Mouse (Mus musculus): ENCODE measurements at regions not wholly inside any gene's neighbourhood (a gene's known extent, or its start where the extent isn't known, plus 50 kb on each side); places are given as distances from the start of the nearest gene placed in this dataset.
"Not testable (repeated sequence)": the region's sequence is repeated elsewhere in the genome, so short reads cannot be mapped to it uniquely, and the experiment has no call there.

DNA sequence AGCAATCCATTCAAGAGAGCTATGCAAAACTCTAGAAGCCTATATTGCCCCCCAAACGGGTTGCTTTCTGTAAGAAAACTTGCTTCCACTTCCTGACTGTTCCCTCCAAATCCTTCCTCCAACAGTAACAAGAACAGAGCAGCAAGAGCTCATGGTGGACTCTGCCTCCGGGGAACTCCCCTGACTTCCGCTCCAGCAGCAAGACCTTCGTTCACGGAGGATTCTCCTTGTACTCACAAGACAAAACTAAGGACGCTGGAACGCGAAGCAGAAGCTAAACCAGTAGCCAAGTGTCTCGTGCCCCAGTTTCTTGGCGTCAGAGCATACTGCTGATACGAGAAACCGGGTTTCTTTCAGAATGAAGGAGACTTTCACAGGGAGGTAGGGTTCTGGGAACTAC, 50.7 kb downstream of the H2al2a start:
- no peak for DNase-seq (ENCODE audit: low spot score in 2 of 2)

DNA sequence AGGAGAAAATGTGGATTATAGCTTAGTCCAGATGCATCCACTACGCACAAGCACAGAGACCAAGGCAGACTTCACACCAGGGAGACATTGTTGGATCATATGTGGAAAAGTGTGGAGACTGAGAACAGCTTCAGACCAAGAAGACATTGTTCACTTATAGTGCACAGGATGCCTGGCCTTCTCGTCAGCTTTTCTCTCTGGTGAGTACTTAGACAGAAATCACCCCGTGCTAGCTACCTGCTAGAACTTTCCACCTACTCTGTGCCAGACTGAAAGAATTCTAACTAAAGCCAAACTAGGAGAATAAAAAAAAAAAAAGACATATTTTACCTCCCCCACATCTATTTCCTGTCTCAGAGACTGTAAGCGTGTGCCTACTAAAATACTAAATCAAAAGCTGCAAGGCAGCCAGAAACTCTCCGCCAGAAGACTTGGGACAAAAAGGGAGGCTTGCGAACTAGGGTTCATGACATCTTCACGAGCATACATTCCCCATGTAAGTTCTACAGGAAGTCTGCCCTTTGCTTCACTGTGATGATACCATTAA, 51.3 kb downstream of the H2al2a start:
- DNase-seq (ENCODE audit: low spot score in 2 of 2): no peak

DNA sequence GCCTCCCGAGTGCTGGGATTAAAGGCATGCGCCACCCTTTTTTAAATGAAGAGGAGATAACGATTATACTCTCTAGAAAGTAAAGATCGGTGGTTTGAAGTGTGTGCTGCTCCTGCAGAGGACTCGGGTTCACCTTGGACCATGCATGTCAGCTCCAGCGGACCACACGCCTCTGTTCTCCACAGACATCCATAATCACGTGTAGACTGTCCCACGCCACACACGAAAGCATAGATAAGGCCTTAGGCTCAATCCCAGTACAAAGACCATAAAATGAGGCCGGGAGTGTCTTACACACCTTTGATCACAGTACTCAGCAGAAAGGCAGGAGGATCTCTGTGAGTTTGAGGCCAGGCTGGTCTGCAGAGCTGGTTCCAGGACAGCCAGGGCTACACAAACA, 53.3 kb downstream of the H2al2a start:
- DNase-seq (ENCODE audit: low spot score in 2 of 2): no peak

DNA sequence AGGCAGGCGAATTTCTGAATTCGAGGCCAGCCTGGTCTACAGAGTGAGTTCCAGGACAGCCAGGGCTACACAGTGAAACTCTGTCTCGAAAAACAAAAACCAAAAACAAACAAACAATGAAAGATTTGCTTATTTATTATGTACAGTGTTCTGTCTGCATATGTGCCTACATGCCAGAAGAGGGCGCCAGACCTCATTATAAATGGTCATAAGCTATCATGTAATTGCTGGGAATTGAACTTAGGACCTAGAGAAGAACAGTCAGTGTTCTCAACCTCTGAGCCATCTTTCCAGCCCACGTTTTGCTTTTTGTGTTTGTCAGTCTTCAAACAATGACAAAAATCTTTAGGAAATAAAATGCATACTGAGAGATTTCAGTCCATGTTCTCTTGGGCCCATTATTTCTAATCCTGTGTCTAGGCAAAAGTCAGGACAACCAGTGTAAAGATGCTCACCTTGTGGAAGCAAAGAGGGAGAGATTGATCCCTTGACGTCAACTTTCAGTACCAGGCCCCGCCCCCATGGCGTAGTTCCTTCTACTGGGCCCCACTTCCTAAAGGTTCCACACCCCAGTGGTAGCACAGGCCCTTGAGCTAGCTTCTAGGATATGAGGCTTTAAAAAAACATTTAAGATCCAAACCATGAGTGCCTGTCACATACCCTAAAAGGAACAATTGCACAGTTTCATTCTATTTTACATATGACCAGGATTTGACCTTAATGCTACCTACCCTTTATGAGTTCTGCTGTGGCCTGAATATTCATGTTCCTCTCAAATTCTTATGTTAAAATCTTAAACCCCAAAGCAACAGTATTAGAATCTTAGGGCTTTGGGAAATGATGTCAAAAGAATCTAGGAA, 54.0 kb downstream of the H2al2a start:
- no peak for DNase-seq (ENCODE audit: low spot score in 2 of 2)

DNA sequence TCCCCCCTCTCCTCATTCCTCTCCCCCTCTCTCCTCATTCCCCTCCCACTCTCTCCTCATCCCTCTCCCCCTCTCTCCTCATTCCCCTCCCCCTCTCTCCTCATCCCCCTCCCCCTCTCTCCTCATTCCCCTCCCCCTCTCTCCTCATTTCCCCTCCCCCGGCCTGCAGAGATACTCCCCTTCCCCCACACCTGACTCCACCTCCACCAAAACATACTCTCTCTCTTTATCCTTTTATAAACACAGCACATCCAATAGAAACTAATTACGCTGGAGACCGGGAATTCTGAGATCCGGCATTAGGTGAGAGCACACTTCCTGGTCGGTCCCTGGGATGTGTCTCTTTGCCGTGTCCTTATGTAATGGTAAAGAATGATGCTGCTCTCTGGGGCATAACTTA, 54.8 kb downstream of the H2al2a start:
- DNase-seq (ENCODE audit: low spot score in 2 of 2): no peak

DNA sequence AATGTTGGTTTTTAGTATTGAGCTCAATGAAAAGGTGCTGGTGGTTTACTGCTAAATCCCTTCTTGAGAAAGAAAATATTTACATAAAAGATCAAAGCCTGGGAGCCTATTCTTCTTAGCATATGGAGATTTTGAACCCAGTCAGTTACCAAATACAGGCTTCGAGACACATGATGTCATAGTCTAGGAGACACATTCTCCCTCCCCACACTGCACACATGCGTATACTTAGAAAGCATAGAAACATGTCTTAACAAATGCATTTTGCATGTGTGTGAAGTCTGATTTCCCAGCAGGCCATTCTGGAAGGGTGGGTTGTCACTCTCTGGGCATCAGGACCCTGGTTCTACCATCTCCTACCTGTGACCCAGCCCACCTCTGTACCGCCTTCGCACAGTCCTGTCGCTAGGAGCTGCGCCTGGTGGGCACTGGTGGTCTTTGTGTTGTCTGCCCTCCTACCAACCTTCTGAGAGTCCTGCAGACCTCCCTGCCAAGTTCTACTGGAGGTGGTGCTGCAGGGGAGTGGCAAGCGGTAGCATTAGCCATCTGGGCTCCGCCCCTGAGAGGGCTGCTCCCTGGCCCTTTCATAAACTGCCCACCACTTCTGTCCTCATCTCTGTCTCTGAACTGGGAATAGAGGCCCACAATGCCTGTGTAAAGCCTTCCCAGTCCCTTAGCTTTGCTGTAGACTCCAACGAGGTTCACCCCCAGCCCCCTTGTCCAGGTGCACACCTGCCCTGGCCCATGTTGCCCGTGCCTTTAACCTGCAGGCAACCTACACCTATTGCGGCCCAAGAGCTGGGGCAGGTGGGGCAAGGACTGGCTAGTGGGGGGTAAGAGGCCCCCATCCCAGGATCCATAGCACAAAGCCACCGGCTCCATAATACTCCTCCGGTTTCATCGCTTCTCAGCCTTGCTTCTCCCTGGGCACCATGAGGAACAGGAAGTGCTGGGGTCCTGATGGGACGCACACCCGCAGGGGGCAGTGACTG, 56.6 kb downstream of the H2al2a start:
- DNase-seq (ENCODE audit: low spot score in 2 of 2): not testable (repeated sequence)

DNA sequence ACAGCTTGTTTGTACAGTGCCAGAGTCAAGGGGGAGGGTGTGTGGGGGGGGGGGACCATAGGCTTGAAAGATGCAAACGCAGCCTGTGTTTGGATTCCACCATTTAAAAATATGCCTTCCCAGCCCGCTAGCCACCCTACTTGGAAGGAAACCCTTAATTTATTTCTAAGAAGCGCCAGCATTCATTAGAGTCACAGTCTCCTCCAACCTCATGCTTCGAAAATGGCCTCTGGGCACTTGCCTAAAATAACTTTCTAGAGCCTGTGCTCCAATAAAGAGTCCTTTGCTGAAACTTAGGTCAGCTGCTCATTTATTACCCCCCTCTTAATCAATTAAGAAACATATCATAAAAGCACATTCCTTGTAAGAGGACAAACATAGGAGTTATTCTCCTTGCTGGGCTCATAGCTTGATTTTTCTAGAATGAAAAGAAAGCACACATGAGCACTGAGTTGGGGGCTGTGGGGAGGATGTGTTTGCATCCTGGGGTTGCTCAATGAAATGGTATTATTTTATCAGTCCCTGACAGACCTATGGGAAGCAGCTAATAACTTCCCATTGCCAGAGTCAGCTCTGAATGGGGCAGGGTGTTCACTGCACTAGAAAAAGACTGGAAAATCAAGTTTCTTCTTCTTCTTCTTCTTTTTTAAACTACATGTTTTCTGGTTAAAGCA, 57.4 kb downstream of the H2al2a start:
- no peak for DNase-seq (ENCODE audit: low spot score in 2 of 2)

DNA sequence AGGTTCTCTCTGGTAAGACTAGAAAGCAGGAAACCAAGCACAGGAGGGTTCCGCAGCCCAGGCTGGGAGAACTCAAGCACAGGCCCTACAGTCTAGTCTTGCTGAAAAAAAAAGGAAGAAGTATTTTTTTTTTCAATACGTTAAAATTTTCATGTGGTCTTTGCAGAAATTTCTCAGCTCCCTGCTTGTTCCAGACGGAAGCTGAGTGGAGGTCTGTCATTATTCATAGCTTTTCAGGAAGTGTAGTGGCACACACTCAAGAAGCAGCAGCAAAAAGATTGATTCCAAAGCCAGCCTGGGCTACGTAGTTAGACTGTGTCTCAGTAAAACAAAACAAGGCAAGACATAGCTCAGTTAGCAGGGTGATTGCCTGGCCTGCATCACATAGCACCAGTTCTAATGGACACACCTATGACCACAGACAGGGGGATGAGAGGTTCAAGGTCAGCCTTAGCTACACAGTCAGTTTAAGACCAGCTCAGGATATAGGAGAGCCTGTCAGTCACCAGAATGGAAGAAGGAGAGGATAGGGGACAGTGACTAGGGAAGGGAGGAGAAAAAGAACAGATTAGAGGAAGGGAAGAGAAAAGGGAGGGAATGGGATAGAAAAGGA, 60.1 kb downstream of the H2al2a start:
- DNase-seq (ENCODE audit: low spot score in 2 of 2): no peak

DNA sequence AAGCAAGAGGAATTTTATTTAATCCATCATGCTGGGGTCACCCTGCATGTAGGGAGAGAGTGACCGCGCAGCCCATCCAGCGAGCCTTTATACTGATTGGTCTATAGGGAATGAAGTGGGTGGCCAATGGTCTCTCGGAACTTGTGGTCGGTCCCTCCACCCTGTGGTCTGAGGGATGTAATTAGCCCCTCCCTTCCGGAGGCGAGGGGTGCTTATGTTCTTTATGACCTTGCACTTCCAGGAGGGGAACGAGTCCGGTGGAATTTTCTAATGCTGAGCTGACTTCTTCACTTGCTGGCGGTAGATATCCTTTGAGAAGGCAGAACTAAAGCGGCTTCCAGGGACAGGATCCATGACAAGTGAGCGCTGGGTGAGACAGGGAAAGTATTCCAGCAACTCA, 60.8 kb downstream of the H2al2a start:
- DNase-seq (ENCODE audit: low spot score in 2 of 2): no peak

DNA sequence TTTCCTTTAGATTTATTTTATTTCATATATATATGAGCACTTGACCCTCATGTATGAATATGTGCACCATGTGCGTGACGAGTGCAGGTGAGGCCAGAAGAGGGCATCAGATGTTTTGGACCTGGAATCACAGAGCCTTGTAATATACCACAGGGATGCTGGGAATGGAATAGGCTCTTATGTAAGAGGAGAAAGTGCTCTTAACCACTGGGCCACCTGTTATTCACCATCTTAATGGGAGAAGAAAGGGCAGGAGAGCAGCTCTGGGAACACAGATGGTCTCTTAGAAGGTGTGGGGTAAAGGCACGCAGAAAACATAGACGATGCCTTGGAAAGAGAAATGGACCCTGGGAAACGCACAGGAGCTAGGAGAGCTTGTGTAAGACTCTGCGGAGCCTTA, 61.3 kb downstream of the H2al2a start:
- no peak for DNase-seq (ENCODE audit: low spot score in 2 of 2)

DNA sequence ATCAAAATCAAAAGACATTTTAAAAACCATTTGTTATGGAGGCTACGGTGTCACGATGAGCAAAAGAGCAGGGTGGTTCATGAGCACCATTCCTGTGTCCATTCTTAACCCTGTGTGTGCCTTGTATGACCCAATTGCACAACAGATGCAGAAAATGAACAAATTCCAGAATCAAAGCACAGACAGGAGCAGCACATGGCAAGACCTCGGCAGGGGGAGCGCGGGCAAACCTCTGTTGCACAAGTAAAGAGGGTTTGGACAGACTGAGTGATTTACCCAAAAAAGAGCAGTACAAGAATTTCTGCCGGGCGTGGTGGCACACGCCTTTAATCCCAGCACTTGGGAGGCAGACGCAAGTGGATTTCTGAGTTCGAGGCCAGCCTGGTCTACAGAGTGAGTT, 62.1 kb downstream of the H2al2a start:
- DNase-seq (ENCODE audit: low spot score in 2 of 2): no peak

DNA sequence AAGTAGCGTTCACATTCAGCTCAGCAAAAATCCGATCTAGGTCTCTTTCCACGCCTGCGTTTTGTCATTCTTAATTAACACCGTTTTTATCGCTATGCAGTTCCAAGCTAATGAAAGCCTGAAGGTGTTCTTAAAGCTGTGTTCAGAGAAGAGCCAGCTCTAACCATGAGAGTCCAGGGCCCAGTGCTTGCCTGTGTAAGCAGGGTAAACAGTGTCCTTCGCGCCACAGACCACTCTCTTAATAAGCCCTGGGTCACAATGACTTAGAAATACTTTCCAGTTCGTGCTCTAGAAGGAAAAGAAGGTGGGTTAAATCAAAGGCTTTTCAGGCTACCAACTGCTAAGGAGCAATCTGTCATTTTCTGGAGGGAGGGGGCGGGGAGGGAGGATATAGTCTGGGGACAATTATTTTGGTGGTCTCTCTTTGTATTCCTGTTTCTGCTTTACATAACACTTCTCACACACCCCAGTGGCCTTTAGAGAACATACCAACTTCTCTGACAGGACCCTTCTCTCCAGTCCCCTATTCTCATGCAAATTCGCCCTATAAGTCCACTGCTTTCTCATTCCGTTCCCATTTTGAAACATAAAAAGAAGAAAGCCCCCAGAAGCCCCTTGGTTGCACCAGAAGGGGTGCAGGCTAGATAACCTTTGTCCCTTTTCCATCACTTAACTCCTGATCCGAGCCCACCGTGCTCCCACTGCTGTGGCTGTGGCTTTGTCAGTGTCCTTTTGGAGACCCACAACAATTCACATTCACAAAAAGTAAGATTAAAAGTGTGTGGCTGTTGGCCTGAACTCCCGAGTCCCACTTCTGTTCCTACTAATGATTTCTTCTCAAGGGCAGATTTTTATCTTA, 63.6 kb downstream of the H2al2a start:
- no peak for DNase-seq (ENCODE audit: low spot score in 2 of 2)

DNA sequence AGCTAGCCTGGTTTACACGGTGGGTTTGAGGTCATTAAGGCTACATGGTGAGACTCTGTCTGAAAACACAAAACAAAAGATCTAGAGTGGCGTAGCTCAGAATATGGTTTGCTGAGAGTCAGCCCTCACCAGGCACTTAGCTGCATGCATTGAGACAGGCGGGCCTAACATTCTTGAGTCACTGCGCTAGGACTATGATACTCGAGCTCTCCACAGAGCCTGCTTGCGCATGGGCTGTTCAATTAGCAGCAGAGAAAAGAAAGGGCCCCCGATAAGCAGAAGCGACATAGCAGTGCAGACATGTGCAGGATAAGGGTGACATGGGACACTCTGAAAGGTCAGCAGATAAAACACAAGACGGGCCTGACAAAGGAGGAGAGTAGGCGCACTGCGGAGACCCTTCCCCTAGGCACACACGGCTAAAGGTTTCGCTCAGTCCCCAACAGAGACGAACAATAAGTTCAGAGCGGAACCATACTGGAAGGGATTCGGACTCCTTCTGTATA, 64.3 kb downstream of the H2al2a start:
- DNase-seq (ENCODE audit: low spot score in 2 of 2): no peak

DNA sequence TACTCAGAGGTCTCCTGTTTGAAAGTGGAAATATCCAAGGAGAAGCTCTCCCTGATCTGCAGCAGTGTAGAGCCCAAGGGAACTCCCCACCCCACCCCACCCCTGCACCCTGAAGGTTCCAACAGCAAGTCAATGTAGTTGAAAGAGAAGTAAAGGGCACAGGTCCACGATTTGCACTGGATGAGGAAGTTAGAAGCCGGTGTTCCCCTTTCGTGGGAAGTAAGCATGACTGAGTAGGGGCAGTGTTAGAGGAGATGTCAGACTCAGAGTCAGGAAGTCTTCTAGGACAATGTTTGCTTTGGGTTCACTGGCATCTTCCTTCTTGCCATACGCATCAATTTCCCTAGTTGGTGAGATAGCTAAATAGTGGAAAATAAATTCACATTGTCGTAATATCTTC, 64.9 kb downstream of the H2al2a start:
- no peak for DNase-seq (ENCODE audit: low spot score in 2 of 2)

DNA sequence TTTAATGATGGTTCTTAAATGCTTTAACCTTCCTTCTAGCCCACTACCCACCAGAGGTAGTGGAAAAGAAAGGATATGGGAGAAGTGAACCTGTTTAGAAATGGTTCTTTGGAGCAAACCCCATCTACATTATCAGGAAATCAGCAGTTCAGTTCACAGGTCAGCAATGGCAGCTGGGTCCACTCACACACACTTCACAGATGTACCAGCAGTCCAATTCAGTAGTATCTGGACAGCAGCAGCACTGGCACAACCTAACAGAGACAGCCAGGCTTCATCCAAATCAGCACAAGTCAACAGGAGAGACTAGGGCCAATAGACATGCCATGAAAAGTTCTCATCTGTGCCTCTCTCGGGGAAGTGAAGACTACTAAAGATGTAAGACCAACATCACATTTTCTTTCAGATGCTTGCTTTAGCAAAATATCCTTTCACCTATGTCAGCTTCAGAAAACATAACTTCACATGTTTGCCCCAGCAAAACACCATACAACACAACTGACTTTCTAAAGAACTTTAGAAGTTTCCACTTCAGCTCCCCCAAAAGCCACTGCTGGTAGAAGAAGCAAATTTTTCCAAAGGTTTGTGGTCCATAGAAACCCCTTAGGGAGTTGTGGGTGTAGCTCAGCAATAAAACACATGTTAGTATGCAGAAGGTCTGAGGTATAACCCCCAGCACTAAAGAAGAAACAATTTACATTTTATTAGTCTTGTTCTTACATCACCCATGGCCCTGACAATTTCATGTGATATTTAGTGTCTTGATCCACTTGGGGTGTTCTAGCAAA, 77.7 kb downstream of the H2al2a start:
- DNase-seq (ENCODE audit: low spot score in 2 of 2): no peak

DNA sequence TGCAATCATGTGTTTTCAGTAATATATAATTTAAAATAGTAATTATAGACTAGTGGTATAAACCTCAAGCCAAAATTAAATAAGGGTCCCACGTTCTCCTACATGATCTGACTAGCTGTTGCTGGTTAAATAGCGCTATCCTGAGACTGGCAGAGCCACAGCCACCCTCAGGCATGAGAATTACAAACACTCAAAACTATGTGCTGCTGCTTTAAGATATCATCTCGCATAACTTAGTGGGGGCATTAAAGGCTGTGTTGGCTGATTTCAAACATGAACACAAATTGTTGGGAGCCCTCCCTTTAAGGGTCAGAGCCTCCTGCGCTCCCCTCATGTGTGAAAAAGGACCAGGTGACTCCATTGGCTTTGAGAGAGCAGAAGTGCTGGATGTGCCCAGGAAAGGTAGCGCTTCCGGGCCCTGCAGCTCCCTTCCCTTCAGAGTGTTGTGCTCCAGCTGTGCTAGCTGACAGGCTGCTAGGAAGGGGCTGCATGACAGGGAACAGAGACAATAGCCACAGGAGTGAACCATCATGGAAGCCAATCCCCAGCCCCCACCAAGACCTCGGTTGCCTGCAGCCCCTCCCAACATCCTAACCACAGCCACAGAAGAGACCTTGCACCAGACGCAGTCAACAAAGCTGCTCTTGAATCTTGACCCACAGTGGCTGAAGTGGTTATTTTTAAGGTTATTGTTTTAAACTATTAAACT, 79.4 kb downstream of the H2al2a start:
- no peak for DNase-seq (ENCODE audit: low spot score in 2 of 2)

DNA sequence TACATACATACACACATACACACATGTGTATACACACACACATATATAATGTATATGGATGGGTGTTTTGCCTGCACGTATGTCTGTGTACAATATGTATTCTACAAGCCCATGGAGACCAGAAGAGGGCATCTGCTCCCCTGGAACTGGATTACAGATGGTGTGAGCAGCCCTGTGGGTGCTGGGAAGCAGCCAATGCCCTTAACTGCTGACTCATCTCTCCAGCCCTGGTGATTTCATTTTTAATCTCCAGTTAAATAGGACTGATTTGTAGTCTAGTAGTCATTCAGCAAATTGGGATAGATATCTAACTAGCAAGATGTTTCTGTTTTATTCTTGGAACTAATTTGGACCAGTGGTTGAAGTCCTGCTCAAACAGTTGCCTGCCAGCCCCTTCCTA, 94.1 kb downstream of the H2al2a start:
- no peak for DNase-seq (ENCODE audit: low spot score in 2 of 2)

DNA sequence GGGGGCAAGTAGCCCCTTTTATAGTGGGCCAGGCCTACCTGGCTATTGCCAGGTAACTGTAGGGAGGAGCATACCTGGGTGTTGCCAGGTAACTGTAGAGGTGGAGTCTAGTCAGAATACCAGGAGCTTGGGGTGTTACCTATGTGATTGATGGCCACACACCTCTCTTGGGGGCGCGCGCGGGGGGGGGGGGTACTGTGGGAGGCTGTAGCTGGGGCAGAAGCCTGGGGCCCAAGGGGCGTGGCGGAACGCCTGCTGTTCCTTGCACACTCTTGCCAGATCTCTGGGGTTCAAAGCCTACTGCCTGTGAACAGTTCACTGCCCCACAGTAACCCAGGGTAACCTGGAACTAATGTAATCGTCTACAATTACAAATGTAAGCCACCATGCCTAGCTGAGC, 96.6 kb downstream of the H2al2a start:
- DNase-seq (ENCODE audit: low spot score in 2 of 2): no peak

DNA sequence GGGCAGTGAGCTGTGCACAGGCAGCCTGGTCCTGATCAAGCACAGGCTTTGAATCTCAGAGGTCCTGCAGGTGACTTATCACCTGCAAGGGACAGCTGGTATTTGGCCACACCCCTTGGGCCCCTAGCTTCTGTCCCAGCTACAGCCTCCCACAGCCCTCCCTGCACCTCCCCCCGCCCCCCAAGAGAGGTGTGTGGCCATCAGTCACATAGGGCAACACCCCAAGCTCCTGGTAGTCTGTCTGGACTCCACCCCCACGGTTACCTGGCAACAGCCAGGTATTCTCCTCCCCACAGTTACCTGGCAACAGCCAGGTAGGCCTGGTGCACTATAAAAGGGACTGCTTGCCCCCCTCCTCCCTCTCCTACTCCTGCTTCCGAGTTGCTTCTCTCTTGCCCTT, 98.0 kb downstream of the H2al2a start:
- no peak for DNase-seq (ENCODE audit: low spot score in 2 of 2)

Data from frontal cortex, postnatal 25 days (tissue).